Mouse (Mus musculus): Measurements from ENCODE around the gene As3mt. TPM values are rescaled to one million over a fixed set of nuclear protein-coding genes. Genes with fewer than 3 reads are reported as not detected.

As3mt gene
- polyA plus RNA-seq, 1 experiment from 2014 or later = 19.8 TPM

DNA sequence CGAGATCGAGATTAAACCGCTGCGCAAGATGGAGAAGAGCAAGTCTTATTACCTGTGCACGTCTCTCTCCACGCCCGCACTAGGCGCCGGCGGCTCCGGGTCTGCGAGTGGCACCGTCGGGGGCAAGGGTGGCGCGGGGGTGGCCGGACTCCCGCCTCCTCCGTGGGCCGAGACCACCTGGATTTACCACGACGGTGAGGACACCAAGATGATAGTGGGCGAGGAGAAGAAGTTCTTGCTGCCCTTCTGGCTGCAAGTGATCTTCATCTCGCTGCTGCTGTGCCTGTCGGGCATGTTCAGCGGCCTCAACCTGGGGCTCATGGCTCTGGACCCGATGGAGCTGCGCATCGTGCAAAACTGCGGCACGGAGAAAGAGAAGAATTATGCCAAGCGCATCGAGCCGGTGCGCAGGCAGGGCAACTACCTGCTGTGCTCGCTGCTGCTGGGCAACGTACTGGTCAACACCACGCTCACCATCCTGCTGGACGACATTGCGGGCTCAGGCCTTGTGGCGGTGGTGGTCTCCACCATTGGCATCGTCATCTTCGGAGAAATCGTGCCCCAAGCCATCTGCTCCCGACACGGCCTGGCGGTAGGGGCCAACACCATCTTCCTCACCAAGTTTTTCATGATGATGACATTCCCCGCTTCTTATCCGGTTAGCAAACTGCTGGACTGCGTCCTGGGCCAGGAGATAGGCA lies 55.2 kb downstream of the As3mt start:
- Histone ChIP-seq H3K4me2 (ENCODE audit: low read length) (peak overlapping the region; percentile 99), H3K4me3 (ENCODE audit: low read depth, low read length) (peak overlapping the region; percentile 84), H3K27ac (ENCODE audit: low read depth, low read length) (peak overlapping the region; percentile 85; the same call in 1 of the 2 replicates), H3K36me3 (ENCODE audit: control insufficient read depth, insufficient read depth, low read length) (no peaks in the 10 kb centered on the region), H3K27me3 (replicated peaks; ENCODE audit: control insufficient read depth, insufficient read depth, low read length) (peaks cover 12% of the 10 kb centered on the region; the same call in 1 of the 2 replicates), H3K9me3 (replicated peaks; ENCODE audit: control insufficient read depth, low read length) (no peaks in the 10 kb centered on the region), H3K4me1 (ENCODE audit: control insufficient read depth, insufficient read depth, low read length) (peaks cover 13% of the 10 kb centered on the region), H3K9ac (ENCODE audit: low read length) (peak overlapping the region; percentile 73)
- under 1% methylated on average over 50 of the region's 50 CpGs for WGBS
- DNase-seq (ENCODE audit: low spot score) (peak; percentile 34), ATAC-seq (no peak)

DNA sequence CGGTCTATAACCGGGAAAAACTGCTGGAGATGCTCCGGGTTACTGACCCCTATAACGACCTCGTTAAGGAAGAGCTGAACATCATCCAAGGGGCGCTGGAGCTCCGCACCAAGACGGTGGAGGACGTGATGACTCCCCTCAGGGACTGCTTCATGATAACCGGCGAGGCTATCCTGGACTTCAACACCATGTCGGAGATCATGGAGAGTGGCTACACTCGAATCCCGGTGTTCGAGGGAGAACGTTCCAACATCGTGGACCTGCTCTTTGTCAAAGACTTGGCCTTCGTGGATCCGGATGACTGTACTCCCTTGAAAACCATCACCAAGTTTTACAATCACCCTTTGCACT lies 55.7 kb downstream of the As3mt start:
- H3K4me2 ChIP-seq (ENCODE audit: low read length) = peak overlapping the region; percentile 99
- H3K27ac ChIP-seq (ENCODE audit: low read depth, low read length) = no peak overlapping the region
- H3K9me3 ChIP-seq (replicated peaks; ENCODE audit: control insufficient read depth, low read length) = no peaks in the 10 kb centered on the region
- peak overlapping the region; percentile 73 for H3K9ac ChIP-seq (ENCODE audit: low read length)
- DNase-seq (ENCODE audit: low spot score) = peak; percentile 17
- H3K27me3 ChIP-seq (replicated peaks; ENCODE audit: control insufficient read depth, insufficient read depth, low read length) = peaks cover 12% of the 10 kb centered on the region; the same call in 1 of the 2 replicates
- H3K4me3 ChIP-seq (ENCODE audit: low read depth, low read length) = peak overlapping the region; percentile 84
- no peak for ATAC-seq
- H3K4me1 ChIP-seq (ENCODE audit: control insufficient read depth, insufficient read depth, low read length) = peaks cover 13% of the 10 kb centered on the region
- under 1% methylated on average over 19 of the region's 19 CpGs for WGBS
- H3K36me3 ChIP-seq (ENCODE audit: control insufficient read depth, insufficient read depth, low read length) = no peaks in the 10 kb centered on the region

DNA sequence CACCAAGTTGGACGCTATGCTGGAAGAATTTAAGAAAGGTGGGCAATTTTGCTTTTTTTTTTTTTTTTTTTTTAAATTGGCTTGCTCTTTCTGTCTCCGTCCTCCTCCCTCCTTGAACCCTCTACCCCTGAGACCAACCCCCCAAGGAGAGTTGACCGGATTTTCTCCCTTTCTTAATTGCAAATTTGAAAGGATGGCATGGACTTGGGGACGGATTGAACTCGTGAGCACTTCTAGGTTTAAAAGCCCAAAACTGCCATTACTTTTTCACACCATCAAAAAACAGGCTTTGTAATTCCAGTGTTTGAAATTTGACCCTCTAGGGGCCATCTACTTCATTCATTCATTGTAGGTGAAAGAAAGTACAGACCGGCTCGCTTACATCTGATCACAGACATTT lies 56.1 kb downstream of the As3mt start:
- Histone ChIP-seq H3K4me3 (ENCODE audit: low read depth, low read length) (peak overlapping the region; percentile 84), H3K4me1 (ENCODE audit: control insufficient read depth, insufficient read depth, low read length) (peaks cover 13% of the 10 kb centered on the region), H3K9ac (ENCODE audit: low read length) (no peak overlapping the region), H3K27me3 (replicated peaks; ENCODE audit: control insufficient read depth, insufficient read depth, low read length) (peaks cover 12% of the 10 kb centered on the region; the same call in 1 of the 2 replicates), H3K36me3 (ENCODE audit: control insufficient read depth, insufficient read depth, low read length) (no peaks in the 10 kb centered on the region), H3K4me2 (ENCODE audit: low read length) (peak overlapping the region; percentile 99), H3K27ac (ENCODE audit: low read depth, low read length) (no peak overlapping the region), H3K9me3 (replicated peaks; ENCODE audit: control insufficient read depth, low read length) (no peaks in the 10 kb centered on the region)
- DNase-seq (ENCODE audit: low spot score) = no peak
- WGBS = 19% methylated on average over 7 of the region's 7 CpGs
- ATAC-seq = no peak

DNA sequence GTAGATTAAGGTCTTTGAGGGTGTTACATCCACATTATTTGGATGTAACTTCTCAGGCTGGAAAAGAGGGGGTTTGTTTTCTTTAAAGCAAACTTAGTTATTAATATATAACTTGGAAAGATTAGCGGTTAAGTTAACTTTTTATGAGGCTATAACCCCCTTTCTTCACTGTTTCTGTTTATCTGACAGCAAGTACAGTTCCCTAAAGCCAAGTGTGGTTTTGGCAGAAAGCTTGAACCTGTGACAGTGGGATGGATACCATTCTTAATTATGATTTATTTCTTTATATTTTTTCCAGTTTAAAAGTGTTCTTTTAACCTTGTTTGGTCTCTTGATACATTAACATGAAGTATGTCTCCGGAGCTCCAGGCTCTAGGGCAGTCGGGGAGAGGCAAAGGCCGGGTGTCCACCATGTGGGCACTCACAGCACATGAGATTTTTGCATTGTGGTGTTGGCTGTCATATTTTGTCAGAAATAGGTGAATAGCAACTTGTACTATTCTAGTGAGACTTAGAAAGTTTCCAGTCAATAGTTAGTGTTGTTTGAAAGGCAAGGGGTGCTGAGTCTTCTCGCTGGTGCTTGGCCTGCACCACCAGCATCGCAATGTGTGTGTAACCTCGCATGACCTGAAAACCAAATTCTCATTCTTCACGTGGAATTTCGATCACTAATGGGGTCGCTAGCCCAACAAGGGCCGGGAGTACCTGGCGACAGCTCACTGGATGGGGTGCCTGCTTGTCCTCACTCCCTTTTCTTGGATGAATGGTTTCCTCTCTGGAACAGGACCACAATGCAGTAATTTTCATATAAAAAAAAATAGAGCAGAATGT lies 56.9 kb downstream of the As3mt start:
- whole genome bisulfite sequencing = 53% methylated on average over 12 of the region's 12 CpGs
- H3K36me3 ChIP-seq (ENCODE audit: control insufficient read depth, insufficient read depth, low read length) = no peaks in the 10 kb centered on the region
- ATAC-seq (no peak), DNase-seq (ENCODE audit: low spot score) (no peak)
- H3K4me3 ChIP-seq (ENCODE audit: low read depth, low read length) = 0 out of 2 replicates have a peak overlapping the region, but pooled peaks have one; percentile 84
- H3K4me2 ChIP-seq (ENCODE audit: low read length) = peak overlapping the region; percentile 99
- H3K27ac ChIP-seq (ENCODE audit: low read depth, low read length) = no peak overlapping the region
- no peaks in the 10 kb centered on the region for H3K9me3 ChIP-seq (replicated peaks; ENCODE audit: control insufficient read depth, low read length)
- H3K9ac ChIP-seq (ENCODE audit: low read length) = no peak overlapping the region
- H3K27me3 ChIP-seq (replicated peaks; ENCODE audit: control insufficient read depth, insufficient read depth, low read length) = peaks cover 8% of the 10 kb centered on the region; the same call in 1 of the 2 replicates
- peaks cover 13% of the 10 kb centered on the region for H3K4me1 ChIP-seq (ENCODE audit: control insufficient read depth, insufficient read depth, low read length)

DNA sequence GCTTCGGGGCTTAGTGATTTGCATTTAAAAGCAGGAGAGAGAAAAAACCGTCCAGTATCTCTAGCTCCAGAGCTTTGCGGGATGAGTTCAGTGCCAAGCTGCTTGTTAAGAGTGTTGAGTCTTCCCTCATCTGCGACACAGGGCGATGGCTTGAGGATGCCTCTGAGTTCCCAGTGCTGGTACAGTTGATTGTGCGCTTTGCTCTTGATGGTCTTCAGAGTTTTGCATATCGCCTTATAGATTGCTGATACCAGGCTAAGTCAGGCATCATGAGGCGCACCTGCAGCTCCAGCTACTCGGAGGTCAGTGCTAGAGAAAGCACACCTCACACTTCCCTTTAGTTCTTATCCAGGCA lies 57.5 kb downstream of the As3mt start:
- no peaks in the 10 kb centered on the region for H3K9me3 ChIP-seq (replicated peaks; ENCODE audit: control insufficient read depth, low read length)
- peak overlapping the region; percentile 99 for H3K4me2 ChIP-seq (ENCODE audit: low read length)
- H3K36me3 ChIP-seq (ENCODE audit: control insufficient read depth, insufficient read depth, low read length) = no peaks in the 10 kb centered on the region
- ATAC-seq = no peak
- H3K9ac ChIP-seq (ENCODE audit: low read length) = no peak overlapping the region
- H3K27ac ChIP-seq (ENCODE audit: low read depth, low read length) = no peak overlapping the region
- 0 out of 2 replicates have a peak, but pooled peaks cover 7% of the 10 kb centered on the region for H3K27me3 ChIP-seq (replicated peaks; ENCODE audit: control insufficient read depth, insufficient read depth, low read length)
- H3K4me3 ChIP-seq (ENCODE audit: low read depth, low read length) = 0 out of 2 replicates have a peak overlapping the region, but pooled peaks have one; percentile 4
- peak; percentile 33 for DNase-seq (ENCODE audit: low spot score)
- WGBS = 48% methylated on average over 9 of the region's 9 CpGs
- H3K4me1 ChIP-seq (ENCODE audit: control insufficient read depth, insufficient read depth, low read length) = peaks cover 13% of the 10 kb centered on the region

DNA sequence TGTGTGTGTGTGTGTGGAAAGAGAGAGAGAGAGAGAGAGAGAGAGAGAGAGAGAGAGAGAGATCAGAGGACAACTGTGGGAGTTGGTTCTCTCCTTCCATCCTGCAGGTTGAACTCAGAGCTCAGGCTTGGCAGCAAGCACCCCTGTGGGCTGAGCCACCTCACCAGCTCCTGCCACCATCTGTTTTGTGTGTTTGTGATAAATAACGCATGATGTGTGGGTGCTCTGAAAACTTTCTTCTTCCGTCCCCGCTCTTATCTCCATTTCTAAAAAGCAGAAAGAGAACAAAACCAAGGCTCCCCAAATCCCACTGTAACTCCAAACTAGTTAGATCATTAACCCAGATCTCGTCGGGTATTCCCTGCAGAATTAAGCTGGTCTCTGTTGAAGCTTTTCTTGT lies 58.9 kb downstream of the As3mt start:
- H3K4me1 ChIP-seq (ENCODE audit: control insufficient read depth, insufficient read depth, low read length) = peaks cover 13% of the 10 kb centered on the region
- no peak overlapping the region for H3K9ac ChIP-seq (ENCODE audit: low read length)
- DNase-seq (ENCODE audit: low spot score) = no peak
- H3K27ac ChIP-seq (ENCODE audit: low read depth, low read length) = no peak overlapping the region
- H3K27me3 ChIP-seq (replicated peaks; ENCODE audit: control insufficient read depth, insufficient read depth, low read length) = 0 out of 2 replicates have a peak, but pooled peaks cover 7% of the 10 kb centered on the region
- H3K4me2 ChIP-seq (ENCODE audit: low read length) = no peak overlapping the region
- 51% methylated on average over 5 of the region's 5 CpGs for WGBS
- no peaks in the 10 kb centered on the region for H3K9me3 ChIP-seq (replicated peaks; ENCODE audit: control insufficient read depth, low read length)
- H3K36me3 ChIP-seq (ENCODE audit: control insufficient read depth, insufficient read depth, low read length) = no peaks in the 10 kb centered on the region
- no peak overlapping the region for H3K4me3 ChIP-seq (ENCODE audit: low read depth, low read length)
- ATAC-seq = no peak

DNA sequence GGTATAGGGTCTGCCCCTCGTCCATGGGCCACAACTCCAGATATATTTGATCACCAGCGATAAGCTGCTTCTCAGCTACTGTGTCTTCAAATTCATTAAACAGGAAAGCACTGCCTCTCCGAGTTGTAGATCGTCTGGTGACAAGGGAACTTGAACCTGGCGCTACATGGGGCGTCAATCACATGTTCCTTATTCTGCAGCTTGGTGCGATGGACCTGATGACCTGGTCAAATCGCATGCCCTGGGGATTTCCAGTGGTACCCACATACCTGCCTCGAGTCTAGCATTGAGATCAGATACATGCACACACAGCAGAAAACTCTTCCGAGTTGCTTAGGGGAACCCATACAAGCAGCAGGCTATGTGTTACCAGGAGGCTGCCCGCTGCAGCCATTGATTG lies 62.5 kb downstream of the As3mt start:
- Histone ChIP-seq H3K27ac (ENCODE audit: low read depth, low read length) (no peak overlapping the region), H3K4me3 (ENCODE audit: low read depth, low read length) (no peak overlapping the region), H3K9ac (ENCODE audit: low read length) (no peak overlapping the region), H3K9me3 (replicated peaks; ENCODE audit: control insufficient read depth, low read length) (no peaks in the 10 kb centered on the region), H3K27me3 (replicated peaks; ENCODE audit: control insufficient read depth, insufficient read depth, low read length) (no peaks in the 10 kb centered on the region), H3K4me2 (ENCODE audit: low read length) (no peak overlapping the region), H3K36me3 (ENCODE audit: control insufficient read depth, insufficient read depth, low read length) (no peaks in the 10 kb centered on the region), H3K4me1 (ENCODE audit: control insufficient read depth, insufficient read depth, low read length) (peaks cover 2% of the 10 kb centered on the region)
- WGBS = 88% methylated on average over 11 of the region's 11 CpGs
- DNase-seq (ENCODE audit: low spot score) (no peak), ATAC-seq (no peak)

DNA sequence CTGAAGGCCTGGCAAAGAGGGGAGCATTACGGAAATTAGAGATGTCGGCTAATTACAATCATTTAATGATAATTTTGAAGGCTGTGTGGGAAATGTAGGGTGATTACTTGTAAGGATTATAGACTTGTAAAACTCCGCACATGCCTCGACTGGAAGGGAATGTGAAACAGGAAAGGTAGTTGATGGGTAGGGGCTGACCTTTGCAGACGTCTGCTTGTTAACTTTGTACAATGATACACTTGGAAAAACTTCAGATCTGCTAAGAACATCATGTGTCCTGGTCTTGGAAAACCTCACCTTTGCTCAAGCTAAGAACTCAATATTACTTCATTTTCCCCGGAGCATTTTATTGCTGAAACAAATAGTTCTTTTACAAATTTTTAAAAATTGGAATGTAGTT lies 64.5 kb downstream of the As3mt start:
- no peaks in the 10 kb centered on the region for H3K27me3 ChIP-seq (replicated peaks; ENCODE audit: control insufficient read depth, insufficient read depth, low read length)

DNA sequence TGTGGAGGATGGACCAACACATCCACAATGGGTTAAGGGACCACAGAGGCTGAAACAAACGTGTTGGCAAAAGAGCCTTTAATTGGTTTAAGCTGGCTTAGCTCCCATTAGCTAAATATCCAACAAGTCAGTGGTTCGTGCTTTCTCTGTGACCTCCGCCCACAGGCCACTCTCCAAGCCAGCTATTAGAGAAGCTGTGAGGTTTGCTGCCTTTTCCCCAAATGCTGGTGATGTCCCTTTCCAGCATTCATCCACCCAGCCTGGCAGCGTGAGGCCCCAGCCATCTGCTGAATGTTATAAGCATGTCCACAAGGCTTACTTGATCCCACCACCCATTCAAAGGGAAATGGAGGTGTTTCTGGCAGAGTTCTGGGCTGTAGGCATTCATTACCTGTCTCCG lies 69.1 kb downstream of the As3mt start:
- Histone ChIP-seq H3K4me2 (ENCODE audit: low read length) (no peak overlapping the region), H3K4me3 (ENCODE audit: low read depth, low read length) (no peak overlapping the region), H3K9ac (ENCODE audit: low read length) (no peak overlapping the region), H3K9me3 (replicated peaks; ENCODE audit: control insufficient read depth, low read length) (no peaks in the 10 kb centered on the region), H3K27me3 (replicated peaks; ENCODE audit: control insufficient read depth, insufficient read depth, low read length) (no peaks in the 10 kb centered on the region), H3K36me3 (ENCODE audit: control insufficient read depth, insufficient read depth, low read length) (no peaks in the 10 kb centered on the region), H3K27ac (ENCODE audit: low read depth, low read length) (no peak overlapping the region), H3K4me1 (ENCODE audit: control insufficient read depth, insufficient read depth, low read length) (no peaks in the 10 kb centered on the region)
- DNase-seq (ENCODE audit: low spot score) (no peak), ATAC-seq (no peak)
- WGBS = 42% methylated on average over 5 of the region's 5 CpGs

More for the DNA sequence above, 64.5 kb downstream of the As3mt start:
- Histone ChIP-seq H3K9me3 (replicated peaks; ENCODE audit: control insufficient read depth, low read length) (no peaks in the 10 kb centered on the region), H3K27ac (ENCODE audit: low read depth, low read length) (no peak overlapping the region), H3K4me1 (ENCODE audit: control insufficient read depth, insufficient read depth, low read length) (no peaks in the 10 kb centered on the region), H3K36me3 (ENCODE audit: control insufficient read depth, insufficient read depth, low read length) (no peaks in the 10 kb centered on the region), H3K4me2 (ENCODE audit: low read length) (no peak overlapping the region), H3K4me3 (ENCODE audit: low read depth, low read length) (no peak overlapping the region), H3K9ac (ENCODE audit: low read length) (no peak overlapping the region)
- DNase-seq (ENCODE audit: low spot score) (no peak), ATAC-seq (no peak)
- WGBS = 80% methylated on average over 6 of the region's 6 CpGs

All from forebrain, embryonic 14.5 days (tissue).